Mouse (Mus musculus) cerebellum, postnatal 36 days (tissue): ENCODE measurements around the gene Vav1.

ENCODE experiments used
- DNase-seq, 2 experiments: peaks; one replicate each; pipeline ENCODE4 v3.0.0; 2021 to 2022; ENCODE audit warnings: mixed read lengths in 2 of 2

The Vav1 gene

GRCm38 (mm10) chr17:57280411-57280810 is 1.5 kb downstream of the Vav1 start:
- DNase-seq, result no peak

- no peak for DNase-seq
Measured at GRCm38 (mm10) chr17:57283906-57284305, 5.0 kb downstream of the Vav1 start.

GRCm38 (mm10) chr17:57285077-57285476 is 6.2 kb downstream of the Vav1 start:
- no peak for DNase-seq

GRCm38 (mm10) chr17:57286718-57287355 is 7.9 kb downstream of the Vav1 start:
- no peak for DNase-seq

GRCm38 (mm10) chr17:57289252-57289651 is 10.4 kb downstream of the Vav1 start:
- no peak for DNase-seq

- DNase-seq, result no peak
Measured at GRCm38 (mm10) chr17:57290001-57290670, 11.2 kb downstream of the Vav1 start.

- DNase-seq, result no peak
Measured at GRCm38 (mm10) chr17:57290671-57291055, 11.8 kb downstream of the Vav1 start.

GRCm38 (mm10) chr17:57292302-57292701 is 13.4 kb downstream of the Vav1 start:
- DNase-seq, result no peak

- no peak for DNase-seq
Measured at GRCm38 (mm10) chr17:57292968-57293367, 14.1 kb downstream of the Vav1 start.

GRCm38 (mm10) chr17:57295935-57296334 is 17.0 kb downstream of the Vav1 start:
- DNase-seq, result no peak

GRCm38 (mm10) chr17:57297040-57297439 is 18.1 kb downstream of the Vav1 start:
- DNase-seq, result no peak

GRCm38 (mm10) chr17:57305593-57305992 is 26.7 kb downstream of the Vav1 start:
- DNase-seq, result no peak

- no peak for DNase-seq
Measured at GRCm38 (mm10) chr17:57307074-57307473, 28.2 kb downstream of the Vav1 start.

- no peak for DNase-seq
Measured at GRCm38 (mm10) chr17:57311801-57312200, 32.9 kb downstream of the Vav1 start.

- DNase-seq, result peak; percentile 12 to 18
Measured at GRCm38 (mm10) chr17:57327615-57328014, 48.7 kb downstream of the Vav1 start.

- no peak for DNase-seq
Measured at GRCm38 (mm10) chr17:57328944-57329343, 50.0 kb downstream of the Vav1 start.

- DNase-seq, result no peak
Measured at GRCm38 (mm10) chr17:57330993-57331392, 52.1 kb downstream of the Vav1 start.

GRCm38 (mm10) chr17:57332241-57332640 is 53.3 kb downstream of the Vav1 start:
- no peak for DNase-seq

- no peak for DNase-seq
Measured at GRCm38 (mm10) chr17:57334001-57334760, 55.3 kb downstream of the Vav1 start.

GRCm38 (mm10) chr17:57334761-57335150 is 55.9 kb downstream of the Vav1 start:
- peak; percentile 82 for DNase-seq

GRCm38 (mm10) chr17:57335194-57335593 is 56.3 kb downstream of the Vav1 start:
- DNase-seq, result peak in 1 of 2 experiments; percentile 6

- DNase-seq, result peak; percentile 86 to 89
Measured at GRCm38 (mm10) chr17:57335673-57336303, 56.9 kb downstream of the Vav1 start.

- DNase-seq, result no peak
Measured at GRCm38 (mm10) chr17:57337996-57338395, 59.1 kb downstream of the Vav1 start.
